ENCODE assay signal across 18 mouse cellular contexts in the genomic region with DNA sequence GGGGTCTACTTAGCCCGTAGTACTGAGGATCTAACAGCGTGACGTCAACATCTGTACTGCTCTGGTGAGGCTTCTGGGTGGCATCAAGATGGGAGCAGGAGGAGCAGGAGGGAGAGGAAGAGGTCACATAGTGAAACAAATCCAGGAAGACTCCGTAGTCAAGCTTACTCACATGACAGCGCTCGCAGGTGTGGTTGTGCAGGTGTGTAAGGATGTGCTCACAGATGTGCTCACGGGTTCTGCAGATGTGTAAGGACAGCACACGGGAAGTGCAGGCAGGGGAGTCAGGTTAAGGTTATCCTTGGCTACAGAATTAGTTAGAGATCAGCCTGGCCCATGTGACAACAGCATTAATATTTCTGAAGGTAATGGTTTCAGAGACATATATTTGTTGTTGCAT. TPM values are rescaled to one million over a fixed set of nuclear protein-coding genes. Genes with fewer than 3 reads are reported as not detected.
DNase-seq lines count a peak whose midpoint lies in the region.
"Had no signal": no experiment of that assay in that cellular context is flagged by ENCODE, and none has a peak within 500 bp of the region (broad histone marks: within the 10 kb centered on the region; RNA-seq: fewer than 3 reads in every experiment).

No protein-coding gene starts in this region.

- peak; percentile 61 for DNase-seq in heart, adult 11 months
- DNase-seq in heart, postnatal 25 days (ENCODE audit: low spot score): no peak
- DNase-seq in testis, postnatal 10 days (ENCODE audit: low spot score): peak; percentile 28
- no peak for DNase-seq in testis, postnatal 14 days (ENCODE audit: low spot score)
- DNase-seq in urinary bladder, postnatal 36 days (ENCODE audit: low spot score in 2 of 2): no peak
- DNase-seq: adrenal gland, adult 2 months; adrenal gland, postnatal 10 days; adrenal gland, postnatal 25 days; cerebellum, adult 11 months; cerebellum, adult 18-20 months; cerebellum, adult 8-10 months; cerebellum, adult 9-11 months; cerebellum, postnatal 14 days; cerebellum, postnatal 36 days; embryo, embryonic 11 days had no signal

- intact Hi-C loops in heart, postnatal 25 days (cut with DNase I): no loop called here

RNA-seq across cellular contexts. Expression of gene Slc6a16, which starts 12.9 kb away (rescaled TPM):
- not detected for total RNA-seq in heart, postnatal 25 days (2021)
- total RNA-seq: adrenal gland, adult 2 months; adrenal gland, postnatal 25 days; common myeloid progenitor, adult 5-6 weeks; MEL had no signal

RNA-seq across cellular contexts. Expression of gene Cd37, which starts 14.9 kb away (rescaled TPM):
- 1 to 10 TPM; 2.9 to 3.2 TPM for total RNA-seq in heart, postnatal 25 days (2021)

RNA-seq across cellular contexts. Expression of gene Slc6a21, which starts 23.5 kb away (rescaled TPM):
- not detected for total RNA-seq in heart, postnatal 25 days (2021)
- total RNA-seq: adrenal gland, adult 2 months; adrenal gland, postnatal 25 days; adrenal gland, postnatal 4 days; common myeloid progenitor, adult 5-6 weeks; MEL had no signal

RNA-seq across cellular contexts. Expression of gene Tead2, which starts 38.3 kb away (rescaled TPM):
- total RNA-seq in heart, postnatal 25 days (2021): 10 to 100 TPM in 1 of 2 experiments, 1 to 10 TPM in 1; 7.0 to 12.0 TPM

RNA-seq across cellular contexts. Expression of gene Dkkl1, which starts 41.9 kb away (rescaled TPM):
- not detected for total RNA-seq in heart, postnatal 25 days (2021)
- total RNA-seq: adrenal gland, adult 2 months; adrenal gland, postnatal 25 days had no signal

Comparison
In these comparisons a context has a peak if more than half of its experiments do, and no peak if none do; other contexts are left out.
1. DNase-seq: peak in heart, adult 11 months (single experiment) and testis, postnatal 10 days (single experiment); none in heart, postnatal 25 days (single experiment), testis, postnatal 14 days (single experiment) and urinary bladder, postnatal 36 days (0 of 2).